Mouse (Mus musculus) liver, postnatal 0 days (tissue): ENCODE measurements around the gene Ppp4r3a. TPM values are rescaled to one million over a fixed set of nuclear protein-coding genes. Genes with fewer than 3 reads are reported as not detected.

Experiments
- ATAC-seq: fragments of 200-750 bp; cut with Nextera tagmentation; 2 replicates; pipeline ENCODE4 v1.8.0; 2017; ENCODE audit warnings: mild to moderate bottlenecking, moderate library complexity
- DNase-seq: peaks from one replicate; pipeline ENCODE4 v3.0.0-alpha.2; 2016
- H3K27ac ChIP-seq: fragments of 300-500 bp; sonication (generic); 2 replicates; pipeline ENCODE4 v1.5.1; 2014; ENCODE audit warnings: antibody characterized with exemption, moderate library complexity, mild to moderate bottlenecking, low read depth
- H3K27me3 ChIP-seq: fragments of 300-500 bp; sonication (generic); 2 replicates; pipeline ENCODE4 v1.6.1; 2014; ENCODE audit warnings: low read length, control low read depth, mixed read lengths; ENCODE audit not compliant: insufficient read depth
- H3K36me3 ChIP-seq: fragments of 300-500 bp; sonication (generic); replicated peaks from 2 replicates; pipeline ENCODE4 v1.6.1; 2014; ENCODE audit warnings: mild to moderate bottlenecking, control low read depth, low read length, moderate library complexity, mixed read lengths; ENCODE audit not compliant: insufficient read depth
- H3K4me1 ChIP-seq: fragments of 300-500 bp; sonication (generic); 2 replicates; pipeline ENCODE4 v1.6.1; 2014; ENCODE audit warnings: antibody characterized with exemption, mild to moderate bottlenecking, control low read depth; ENCODE audit not compliant: insufficient read depth
- H3K4me2 ChIP-seq: fragments of 300-500 bp; sonication (generic); 2 replicates; pipeline ENCODE4 v1.6.1; 2014; ENCODE audit warnings: low read depth, mild to moderate bottlenecking, low read length, moderate library complexity, mixed read lengths
- H3K4me3 ChIP-seq: fragments of 300-500 bp; sonication (generic); 2 replicates; pipeline ENCODE4 v1.5.1; 2014; ENCODE audit warnings: low read depth, low read length
- H3K9ac ChIP-seq: fragments of 300-500 bp; sonication (generic); replicated peaks from 2 replicates; pipeline ENCODE4 v1.6.1; 2014; ENCODE audit warnings: mild to moderate bottlenecking, moderate library complexity
- H3K9me3 ChIP-seq: fragments of 300-500 bp; sonication (generic); 2 replicates; pipeline ENCODE4 v1.6.1; 2016; ENCODE audit warnings: mild to moderate bottlenecking, control low read depth, low read length, mixed read lengths
- CTCF ChIP-seq: sonication (generic); IDR thresholded peaks from 2 replicates; pipeline ENCODE4 v1.5.1; 2016; ENCODE audit warnings: antibody characterized with exemption, low read depth
- EP300 ChIP-seq: IDR thresholded peaks from 2 replicates; pipeline ENCODE4 v1.6.1; 2016; ENCODE audit warnings: antibody characterized with exemption, low read depth, mild to moderate bottlenecking
- WGBS: fragments of 180-500 bp; shearing (Covaris S2); extraction: QIAGEN DNeasy Blood & Tissue Kit; methylation state at CpG from one replicate; pipeline ENCODE4 v1.1.7; 2014; ENCODE audit not compliant: insufficient replicate concordance; 5-methylcytosine and 5-hydroxymethylcytosine counted together
- polyA plus RNA-seq: library from polyadenylated mRNA; unstranded; fragments of >200 nt; fragmentation: Nextera tagmentation; extraction: Ambion mirVana; gene quantifications from 2 replicates; pipeline ENCODE4 v1.2.1, GENCODE M21; 2015

Ppp4r3a gene
- polyA plus RNA-seq, 1 experiment from 2014 or later = 14.1 TPM

DNA sequence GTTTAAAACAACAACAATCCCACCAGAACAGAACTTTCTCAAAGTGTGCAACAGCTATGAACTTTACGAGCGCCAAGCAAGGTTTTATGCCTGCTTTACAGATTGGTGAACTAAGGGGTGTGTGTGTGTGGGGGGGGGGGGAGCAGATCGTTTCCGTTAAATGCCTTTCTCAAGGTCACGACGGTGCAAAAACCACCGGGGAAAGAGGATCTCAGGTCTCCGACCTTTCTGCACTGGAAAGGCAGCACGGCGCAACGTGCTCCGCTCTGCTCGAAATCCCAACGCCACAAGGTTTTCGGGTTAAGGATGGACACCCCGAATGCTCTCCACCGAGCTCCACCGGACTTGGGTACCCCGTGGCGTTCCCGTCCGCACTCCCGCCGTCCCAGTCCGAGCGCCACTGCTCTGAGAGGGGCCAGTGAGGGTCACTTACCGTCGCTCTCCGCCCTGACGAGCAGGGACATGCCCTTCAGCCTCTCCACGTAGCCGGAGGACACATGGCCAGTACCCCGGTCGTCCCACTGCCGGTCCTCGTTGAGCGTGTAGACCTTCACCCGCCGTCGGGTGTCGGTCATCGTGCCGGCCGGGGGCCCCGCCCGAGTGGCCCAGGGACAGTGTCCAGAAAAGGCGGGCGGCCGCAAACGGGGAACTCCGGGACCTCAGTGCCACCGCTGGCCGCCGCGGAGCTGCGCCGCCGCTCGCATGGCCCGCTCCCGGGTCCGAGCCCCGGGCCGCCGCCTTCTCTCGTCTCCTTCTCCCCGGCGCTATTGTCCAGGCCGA, 1.0 kb downstream of the Ppp4r3a start:
- Histone ChIP-seq H3K27ac (peak overlapping the region; percentile 99), H3K9me3 (no peaks in the 10 kb centered on the region), H3K4me3 (peak overlapping the region; percentile 100), H3K4me1 (peaks cover 32% of the 10 kb centered on the region), H3K4me2 (peak overlapping the region; percentile 82), H3K27me3 (no peaks in the 10 kb centered on the region), H3K9ac (peak overlapping the region; percentile 98), H3K36me3 (peaks cover 13% of the 10 kb centered on the region)
- no peak for TF ChIP-seq CTCF
- DNase-seq = peak; percentile 55
- no peak for ATAC-seq
- WGBS = 0% methylated on average over 60 of the region's 69 CpGs

GRCm38 (mm10) chr12:101077955-101078354, 5.5 kb downstream of the Ppp4r3a start:
- ATAC-seq (peak; percentile 59), DNase-seq (no peak)
- H3K36me3 ChIP-seq = peaks cover 22% of the 10 kb centered on the region
- no peak overlapping the region for H3K27ac ChIP-seq
- no peaks in the 10 kb centered on the region for H3K9me3 ChIP-seq
- no peaks in the 10 kb centered on the region for H3K27me3 ChIP-seq
- H3K4me1 ChIP-seq = peaks cover 30% of the 10 kb centered on the region
- H3K4me2 ChIP-seq = 0 out of 2 replicates have a peak overlapping the region, but pooled peaks have one; percentile 20
- H3K9ac ChIP-seq = no peak overlapping the region
- H3K4me3 ChIP-seq = no peak overlapping the region
- TF ChIP-seq EP300 = no peak
- TF ChIP-seq CTCF = no peak

GRCm38 (mm10) chr12:101075433-101075832, 8.1 kb downstream of the Ppp4r3a start:
- 63% methylated on average over 3 of the region's 3 CpGs for WGBS
- peaks cover 16% of the 10 kb centered on the region for H3K36me3 ChIP-seq
- 0 out of 2 replicates have a peak overlapping the region, but pooled peaks have one; percentile 41 for H3K27ac ChIP-seq
- H3K4me2 ChIP-seq = 0 out of 2 replicates have a peak overlapping the region, but pooled peaks have one; percentile 4
- peaks cover 24% of the 10 kb centered on the region for H3K4me1 ChIP-seq
- H3K9ac ChIP-seq = no peak overlapping the region
- H3K4me3 ChIP-seq = no peak overlapping the region
- H3K27me3 ChIP-seq = no peaks in the 10 kb centered on the region
- H3K9me3 ChIP-seq = no peaks in the 10 kb centered on the region
- no peak for TF ChIP-seq CTCF
- TF ChIP-seq EP300 = no peak
- DNase-seq (no peak), ATAC-seq (no peak)

GRCm38 (mm10) chr12:101074821-101075429, 8.6 kb downstream of the Ppp4r3a start:
- H3K4me3 ChIP-seq = no peak overlapping the region
- H3K36me3 ChIP-seq = peaks cover 16% of the 10 kb centered on the region
- H3K9me3 ChIP-seq = no peaks in the 10 kb centered on the region
- H3K27me3 ChIP-seq = no peaks in the 10 kb centered on the region
- 0 out of 2 replicates have a peak overlapping the region, but pooled peaks have one; percentile 4 for H3K4me2 ChIP-seq
- no peak for TF ChIP-seq CTCF
- no peak for TF ChIP-seq EP300
- H3K9ac ChIP-seq = no peak overlapping the region
- H3K27ac ChIP-seq = no peak overlapping the region
- WGBS = 75% methylated on average over 4 of the region's 4 CpGs
- DNase-seq (no peak), ATAC-seq (peak; percentile 53)
- peaks cover 23% of the 10 kb centered on the region for H3K4me1 ChIP-seq

- Histone ChIP-seq H3K4me2 (no peak overlapping the region), H3K36me3 (peaks cover 21% of the 10 kb centered on the region), H3K4me3 (no peak overlapping the region), H3K4me1 (peaks cover 3% of the 10 kb centered on the region; the same call in 1 of the 2 replicates), H3K9me3 (no peaks in the 10 kb centered on the region), H3K9ac (no peak overlapping the region), H3K27ac (no peak overlapping the region), H3K27me3 (no peaks in the 10 kb centered on the region)
- DNase-seq = no peak
- no peak for TF ChIP-seq EP300
- no peak for TF ChIP-seq CTCF
- ATAC-seq = no peak
- 82% methylated on average over 1 of the region's 1 CpGs for WGBS
These were observed 13.7 kb downstream of the Ppp4r3a start for GRCm38 (mm10) chr12:101069813-101070212.

DNA sequence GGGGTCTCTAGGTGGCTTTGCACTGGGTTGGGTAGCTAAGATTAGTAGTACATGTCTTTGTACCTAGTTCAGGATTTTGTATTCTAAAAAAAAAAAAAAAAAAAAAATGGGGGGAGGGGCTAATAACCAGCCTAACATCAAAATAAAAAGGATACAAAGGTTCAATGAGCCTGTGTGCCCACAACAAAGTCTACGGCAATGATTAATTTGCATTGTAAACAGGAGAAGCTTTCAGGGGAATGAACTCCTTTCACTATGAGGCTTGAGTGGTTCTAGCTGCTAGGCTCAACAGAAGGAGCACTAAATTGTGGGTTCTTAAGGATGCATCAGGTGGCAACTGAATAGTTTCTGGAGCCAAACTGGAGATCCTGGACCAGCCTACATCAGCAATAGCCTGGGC, 17.2 kb downstream of the Ppp4r3a start:
- H3K9me3 ChIP-seq = no peaks in the 10 kb centered on the region
- H3K27ac ChIP-seq = peak overlapping the region; percentile 7; the same call in 1 of the 2 replicates
- no peaks in the 10 kb centered on the region for H3K27me3 ChIP-seq
- 70% methylated on average over 1 of the region's 1 CpGs for WGBS
- no peak overlapping the region for H3K4me3 ChIP-seq
- H3K4me1 ChIP-seq = peaks cover 3% of the 10 kb centered on the region; the same call in 1 of the 2 replicates
- peaks cover 47% of the 10 kb centered on the region for H3K36me3 ChIP-seq
- TF ChIP-seq EP300 (no peak), CTCF (no peak)
- no peak for DNase-seq
- ATAC-seq = peak; percentile 51
- no peak overlapping the region for H3K9ac ChIP-seq
- no peak overlapping the region for H3K4me2 ChIP-seq
